Mouse (Mus musculus): ENCODE data around the gene Syn3.

- no peak for TF ChIP-seq CTCF (IDR thresholded peaks at IDR 0.05; ENCODE audit: extremely low read depth, insufficient read depth, insufficient read length, insufficient replicate concordance)
- TF ChIP-seq POLR2A (IDR thresholded peaks at IDR 0.05; ENCODE audit: low read depth, low read length) = no peak
These were observed 127.1 kb downstream of the Syn3 start for GRCm38 (mm10) chr10:86371561-86371960.
